Mouse (Mus musculus): ENCODE measurements around the gene Pole4. TPM values are rescaled to one million over a fixed set of nuclear protein-coding genes. Genes with fewer than 3 reads are reported as not detected.

The Pole4 gene
- polyA plus RNA-seq (2015; fragmentation: Nextera tagmentation; extraction: Ambion mirVana) = 69.4 and 75.3 TPM in 2 replicates

GRCm38 (mm10) chr6:82705221-82705620 lies at the start of gene Pole4:
Gene Pole4 (minus strand): TSS chr6:82705365.

Other genes with a start within 250 kb of the Pole4 start
- 8.7 and 9.0 TPM in 2 replicates for gene Hk2, start 69.1 kb upstream of the Pole4 start, polyA plus RNA-seq (2015; fragmentation: Nextera tagmentation; extraction: Ambion mirVana)
- 0.08 and 0.22 TPM in 2 replicates for gene Sema4f, start 234.4 kb upstream of the Pole4 start, polyA plus RNA-seq (2015; fragmentation: Nextera tagmentation; extraction: Ambion mirVana)
- 0.23 and 0.34 TPM in 2 replicates for gene M1ap, start 241.5 kb upstream of the Pole4 start, polyA plus RNA-seq (2015; fragmentation: Nextera tagmentation; extraction: Ambion mirVana)

All from urinary bladder, postnatal 0 days (tissue).